Mouse (Mus musculus) embryonic facial prominence, embryonic 12.5 days (tissue): ENCODE results near the gene Ccdc127. TPM values are rescaled to one million over a fixed set of nuclear protein-coding genes. Genes with fewer than 3 reads are reported as not detected.

Experiments
- ATAC-seq: fragments of 200-750 bp; cut with Nextera tagmentation; 2 replicates; pipeline ENCODE4 v1.8.0; 2017; ENCODE audit not compliant: insufficient number of reproducible peaks, insufficient read depth, low FRiP score, low TSS enrichment
- H3K27ac ChIP-seq: fragments of 300-500 bp; sonication (generic); 2 replicates; pipeline ENCODE4 v1.5.1; 2016; ENCODE audit warnings: mild to moderate bottlenecking
- H3K27me3 ChIP-seq: fragments of 300-500 bp; sonication (generic); 2 replicates; pipeline ENCODE4 v1.6.1; 2016; ENCODE audit warnings: mild to moderate bottlenecking, moderate library complexity
- H3K36me3 ChIP-seq: fragments of 300-500 bp; sonication (generic); 2 replicates; pipeline ENCODE4 v1.6.1; 2016; ENCODE audit warnings: mild to moderate bottlenecking
- H3K4me1 ChIP-seq: fragments of 300-500 bp; sonication (generic); 2 replicates; pipeline ENCODE4 v1.6.1; 2016
- H3K4me2 ChIP-seq: fragments of 300-500 bp; sonication (generic); replicated peaks from 2 replicates; pipeline ENCODE4 v1.6.1; 2016; ENCODE audit warnings: mild to moderate bottlenecking, moderate library complexity
- H3K4me3 ChIP-seq: fragments of 300-500 bp; sonication (generic); 2 replicates; pipeline ENCODE4 v1.5.1; 2016; ENCODE audit warnings: mild to moderate bottlenecking
- H3K9ac ChIP-seq: fragments of 300-500 bp; sonication (generic); 2 replicates; pipeline ENCODE4 v1.6.1; 2016; ENCODE audit warnings: mild to moderate bottlenecking, moderate library complexity
- H3K9me3 ChIP-seq: fragments of 300-500 bp; sonication (generic); 2 replicates; pipeline ENCODE4 v1.6.1; 2016; ENCODE audit warnings: mild to moderate bottlenecking, moderate library complexity
- WGBS: fragments of 180-500 bp; shearing (Covaris S2); methylation state at CpG from one replicate; pipeline ENCODE4 v1.1.7; 2016; 5-methylcytosine and 5-hydroxymethylcytosine counted together
- polyA plus RNA-seq: library from polyadenylated mRNA; unstranded; fragments of >200 nt; fragmentation: Nextera tagmentation; extraction: Ambion mirVana; gene quantifications from 2 replicates; pipeline ENCODE4 v1.2.1, GENCODE M21; 2016

Ccdc127 gene
- polyA plus RNA-seq, 1 experiment from 2014 or later = 67.9 TPM

GRCm38 (mm10) chr13:74329321-74329720, 20.8 kb upstream of the Ccdc127 start:
- H3K9me3 ChIP-seq = no peaks in the 10 kb centered on the region
- no peak for ATAC-seq
- H3K27me3 ChIP-seq = no peaks in the 10 kb centered on the region
- no peak overlapping the region for H3K4me3 ChIP-seq
- no peaks in the 10 kb centered on the region for H3K4me1 ChIP-seq
- H3K27ac ChIP-seq = no peak overlapping the region
- no peak overlapping the region for H3K9ac ChIP-seq
- peaks cover 70% of the 10 kb centered on the region for H3K36me3 ChIP-seq
- H3K4me2 ChIP-seq = no peak overlapping the region

GRCm38 (mm10) chr13:74341036-74341435, 9.1 kb upstream of the Ccdc127 start:
- WGBS = 65% methylated on average over 3 of the region's 3 CpGs
- ATAC-seq = no peak
- Histone ChIP-seq H3K4me1 (no peaks in the 10 kb centered on the region), H3K4me2 (no peak overlapping the region), H3K9ac (no peak overlapping the region), H3K27ac (no peak overlapping the region), H3K4me3 (no peak overlapping the region), H3K36me3 (peaks cover 65% of the 10 kb centered on the region), H3K27me3 (no peaks in the 10 kb centered on the region), H3K9me3 (no peaks in the 10 kb centered on the region)

- Histone ChIP-seq H3K27me3 (no peaks in the 10 kb centered on the region), H3K9me3 (no peaks in the 10 kb centered on the region), H3K4me1 (peaks cover 13% of the 10 kb centered on the region), H3K9ac (peak overlapping the region; percentile 90), H3K36me3 (peaks cover 14% of the 10 kb centered on the region; the same call in 1 of the 2 replicates), H3K4me2 (peak overlapping the region; percentile 54), H3K27ac (peak overlapping the region; percentile 71; the same call in 1 of the 2 replicates), H3K4me3 (peak overlapping the region; percentile 80)
- WGBS = 1% methylated on average over 15 of the region's 15 CpGs
- ATAC-seq = no peak; the same call in 1 of the 2 replicates
Observed at GRCm38 (mm10) chr13:74350435-74350906, 362 bp downstream of the Ccdc127 start.

GRCm38 (mm10) chr13:74356491-74356890, 6.4 kb downstream of the Ccdc127 start:
- 97% methylated on average over 13 of the region's 13 CpGs for WGBS
- Histone ChIP-seq H3K27ac (no peak overlapping the region), H3K27me3 (no peaks in the 10 kb centered on the region), H3K9me3 (no peaks in the 10 kb centered on the region), H3K9ac (no peak overlapping the region), H3K4me3 (no peak overlapping the region), H3K4me1 (no peaks in the 10 kb centered on the region), H3K36me3 (peaks cover 48% of the 10 kb centered on the region), H3K4me2 (no peak overlapping the region)
- no peak for ATAC-seq

GRCm38 (mm10) chr13:74362218-74362617, 12.1 kb downstream of the Ccdc127 start:
- Histone ChIP-seq H3K27me3 (no peaks in the 10 kb centered on the region), H3K4me2 (no peak overlapping the region), H3K36me3 (peaks cover 31% of the 10 kb centered on the region), H3K27ac (no peak overlapping the region), H3K4me1 (no peaks in the 10 kb centered on the region), H3K9ac (no peak overlapping the region), H3K9me3 (no peaks in the 10 kb centered on the region), H3K4me3 (no peak overlapping the region)
- WGBS = 92% methylated on average over 2 of the region's 2 CpGs
- ATAC-seq = no peak

GRCm38 (mm10) chr13:74363176-74363858, 13.2 kb downstream of the Ccdc127 start:
- no peak overlapping the region for H3K4me2 ChIP-seq
- WGBS = 90% methylated on average over 13 of the region's 13 CpGs
- H3K9me3 ChIP-seq = no peaks in the 10 kb centered on the region
- H3K9ac ChIP-seq = no peak overlapping the region
- H3K27me3 ChIP-seq = no peaks in the 10 kb centered on the region
- peaks cover 27% of the 10 kb centered on the region for H3K36me3 ChIP-seq
- no peak for ATAC-seq
- H3K4me1 ChIP-seq = no peaks in the 10 kb centered on the region
- no peak overlapping the region for H3K4me3 ChIP-seq
- no peak overlapping the region for H3K27ac ChIP-seq

- Histone ChIP-seq H3K27ac (no peak within 1 kb of the TSS), H3K4me1 (no peaks in the 10 kb centered on the region), H3K4me2 (no peak within 1 kb of the TSS), H3K4me3 (no peak within 1 kb of the TSS), H3K9ac (no peak within 1 kb of the TSS), H3K9me3 (no peaks in the 10 kb centered on the region), H3K27me3 (no peaks in the 10 kb centered on the region), H3K36me3 (peaks cover 26% of the 10 kb centered on the region)
- ATAC-seq = no peak
- 88% methylated on average over 8 of the region's 8 CpGs for WGBS
Observed at GRCm38 (mm10) chr13:74363859-74364235, 13.7 kb downstream of the Ccdc127 start, which contains the start of gene Lrrc14b. Gene Lrrc14b (minus strand): TSS chr13:74364005.

- Histone ChIP-seq H3K9me3 (no peaks in the 10 kb centered on the region), H3K36me3 (no peaks in the 10 kb centered on the region), H3K4me2 (no peak overlapping the region), H3K9ac (no peak overlapping the region), H3K4me1 (0 out of 2 replicates have a peak, but pooled peaks cover 5% of the 10 kb centered on the region), H3K27me3 (no peaks in the 10 kb centered on the region), H3K27ac (peak overlapping the region; percentile 50; the same call in 1 of the 2 replicates), H3K4me3 (no peak overlapping the region)
- WGBS = 77% methylated on average over 10 of the region's 10 CpGs
- no peak for ATAC-seq
Observed at GRCm38 (mm10) chr13:74381533-74382276, 31.6 kb downstream of the Ccdc127 start.

GRCm38 (mm10) chr13:74382289-74382688, 32.2 kb downstream of the Ccdc127 start:
- Histone ChIP-seq H3K4me2 (no peak overlapping the region), H3K4me1 (0 out of 2 replicates have a peak, but pooled peaks cover 5% of the 10 kb centered on the region), H3K27ac (peak overlapping the region; percentile 50; the same call in 1 of the 2 replicates), H3K4me3 (no peak overlapping the region), H3K9me3 (no peaks in the 10 kb centered on the region), H3K9ac (no peak overlapping the region), H3K36me3 (no peaks in the 10 kb centered on the region), H3K27me3 (no peaks in the 10 kb centered on the region)
- WGBS = 60% methylated on average over 3 of the region's 3 CpGs
- ATAC-seq = no peak

- no peaks in the 10 kb centered on the region for H3K36me3 ChIP-seq
- no peak for ATAC-seq
- H3K27me3 ChIP-seq = no peaks in the 10 kb centered on the region
- no peaks in the 10 kb centered on the region for H3K9me3 ChIP-seq
- 66% methylated on average over 6 of the region's 6 CpGs for WGBS
- peak overlapping the region; percentile 57 for H3K4me2 ChIP-seq
- H3K4me1 ChIP-seq = no peaks in the 10 kb centered on the region
- no peak overlapping the region for H3K27ac ChIP-seq
- peak overlapping the region; percentile 62 for H3K4me3 ChIP-seq
- no peak overlapping the region for H3K9ac ChIP-seq
Observed at GRCm38 (mm10) chr13:74389730-74390129, 39.6 kb downstream of the Ccdc127 start.

- 1% methylated on average over 14 of the region's 14 CpGs for WGBS
- Histone ChIP-seq H3K4me2 (peak within 1 kb of the TSS; percentile 57), H3K27ac (no peak within 1 kb of the TSS), H3K9ac (peak within 1 kb of the TSS; percentile 51; the same call in 1 of the 2 replicates), H3K4me3 (peak within 1 kb of the TSS; percentile 62), H3K27me3 (no peaks in the 10 kb centered on the region), H3K36me3 (no peaks in the 10 kb centered on the region), H3K9me3 (no peaks in the 10 kb centered on the region), H3K4me1 (no peaks in the 10 kb centered on the region)
- ATAC-seq = peak; percentile 84
Observed at GRCm38 (mm10) chr13:74390371-74390990, 40.4 kb downstream of the Ccdc127 start, which contains the start of gene Zfp72. Gene Zfp72 (minus strand): TSS chr13:74390836.
